ENCODE assay signal across 8 mouse cellular contexts in the genomic region with DNA sequence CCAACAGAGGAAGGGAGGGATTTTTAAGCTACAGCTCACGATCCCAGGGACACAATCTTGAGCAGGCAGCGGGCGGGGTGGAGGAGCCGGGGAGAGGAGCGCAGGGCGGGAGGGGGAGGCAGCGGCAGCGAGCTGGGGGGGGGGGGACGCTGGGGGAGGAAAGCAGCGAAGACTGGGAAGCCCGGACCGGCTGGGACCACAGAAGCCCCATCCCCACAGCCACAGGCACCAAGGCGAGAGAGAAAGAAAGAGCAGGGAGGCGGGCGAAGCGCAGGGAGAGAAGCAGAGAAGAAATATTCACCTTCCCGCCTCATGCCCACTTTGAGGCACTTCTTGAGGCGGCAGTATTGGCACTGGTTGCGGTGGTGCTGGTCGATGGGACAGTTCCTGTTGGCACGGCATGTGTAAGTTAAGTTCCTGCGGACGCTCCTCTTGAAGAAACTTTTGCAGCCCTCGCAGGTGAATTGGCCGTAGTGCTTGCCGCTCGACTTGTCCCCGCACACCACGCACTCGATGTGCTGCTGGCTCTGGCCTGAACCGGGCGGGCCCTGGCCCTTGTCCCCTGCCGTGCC. TPM values are rescaled to one million over a fixed set of nuclear protein-coding genes. Genes with fewer than 3 reads are reported as not detected.
DNase-seq lines count a peak whose midpoint lies in the region; ATAC-seq and TF ChIP-seq lines count a peak whose summit lies in the region.

No protein-coding gene starts in this region.

- H3K36me3 ChIP-seq in lung, embryonic 15.5 days: no peaks in the 10 kb centered on the region
- H3K36me3 ChIP-seq in forebrain, embryonic 13.5 days (ENCODE audit: poor library complexity, severe bottlenecking): peaks cover 19% of the 10 kb centered on the region
- H3K36me3 ChIP-seq in midbrain, embryonic 16.5 days (ENCODE audit: control insufficient read depth, insufficient read depth, low read length): no peaks in the 10 kb centered on the region

- H3K4me2 ChIP-seq in lung, embryonic 15.5 days: peak overlapping the region; percentile 88
- H3K4me2 ChIP-seq in forebrain, embryonic 13.5 days: peak overlapping the region; percentile 78
- H3K4me2 ChIP-seq in midbrain, embryonic 16.5 days (ENCODE audit: low read length): peak overlapping the region; percentile 86

- no peak for TF ChIP-seq CTCF in bone marrow macrophage, adult 2 months (IDR thresholded peaks at IDR 0.05; ENCODE audit: low read depth, low read length)

- under 1% methylated on average over 28 of the region's 33 CpGs for WGBS in lung, embryonic 15.5 days
- WGBS in forebrain, embryonic 13.5 days: under 1% methylated on average over 30 of the region's 33 CpGs
- WGBS in midbrain, embryonic 16.5 days: 0% methylated on average over 26 of the region's 33 CpGs

- no peak for DNase-seq in lung, postnatal 14 days
- DNase-seq in kidney, postnatal 10 days: peak; percentile 50

- no peak for TF ChIP-seq POLR2A in bone marrow macrophage, adult 2 months (IDR thresholded peaks at IDR 0.05; ENCODE audit: borderline replicate concordance, low read depth, low read length)

- H3K27me3 ChIP-seq in lung, embryonic 15.5 days: peaks cover 47% of the 10 kb centered on the region
- H3K27me3 ChIP-seq in forebrain, embryonic 13.5 days: peaks cover 14% of the 10 kb centered on the region; the same call in 1 of the 2 replicates
- no peaks in the 10 kb centered on the region for H3K27me3 ChIP-seq in midbrain, embryonic 16.5 days (ENCODE audit: control insufficient read depth, insufficient read depth, low read depth, low read length)

- peak overlapping the region; percentile 76 for H3K9ac ChIP-seq in lung, embryonic 15.5 days
- peak overlapping the region; percentile 100 for H3K9ac ChIP-seq in forebrain, embryonic 13.5 days
- H3K9ac ChIP-seq in midbrain, embryonic 16.5 days (ENCODE audit: low read depth, low read length): peak overlapping the region; percentile 99

- peak overlapping the region; percentile 88 for H3K27ac ChIP-seq in lung, embryonic 15.5 days
- no peak overlapping the region for H3K27ac ChIP-seq in bone marrow macrophage, adult 2 months (ENCODE audit: insufficient read depth, low read depth, low read length)
- H3K27ac ChIP-seq in forebrain, embryonic 13.5 days: peak overlapping the region; percentile 100
- peak overlapping the region; percentile 100 for H3K27ac ChIP-seq in midbrain, embryonic 16.5 days (ENCODE audit: low read length)

- peak; percentile 19; the same call in 1 of the 2 replicates for ATAC-seq in lung, embryonic 15.5 days (ENCODE audit: borderline replicate concordance, extremely low read depth, low FRiP score, low TSS enrichment)
- no peak for ATAC-seq in forebrain, embryonic 13.5 days
- ATAC-seq in midbrain, embryonic 16.5 days: no peak
- ATAC-seq in granulocyte monocyte progenitor cell, adult 5-6 weeks (replicated peaks; ENCODE audit: poor library complexity, severe bottlenecking): no peak
- ATAC-seq in megakaryocyte-erythroid progenitor cell, adult 5-6 weeks (replicated peaks; ENCODE audit: low FRiP score, low TSS enrichment, poor library complexity, severe bottlenecking): no peak

- peaks cover 22% of the 10 kb centered on the region for H3K4me1 ChIP-seq in lung, embryonic 15.5 days
- peaks cover 3% of the 10 kb centered on the region; the same call in 1 of the 2 replicates for H3K4me1 ChIP-seq in bone marrow macrophage, adult 2 months (ENCODE audit: control insufficient read depth, insufficient read depth, low read length)
- peaks cover 5% of the 10 kb centered on the region; the same call in 1 of the 2 replicates for H3K4me1 ChIP-seq in forebrain, embryonic 13.5 days
- H3K4me1 ChIP-seq in midbrain, embryonic 16.5 days (ENCODE audit: control insufficient read depth, insufficient read depth, low read length): peaks cover 3% of the 10 kb centered on the region

- no peaks in the 10 kb centered on the region for H3K9me3 ChIP-seq in lung, embryonic 15.5 days
- no peaks in the 10 kb centered on the region for H3K9me3 ChIP-seq in forebrain, embryonic 13.5 days (replicated peaks)
- no peaks in the 10 kb centered on the region for H3K9me3 ChIP-seq in midbrain, embryonic 16.5 days (replicated peaks; ENCODE audit: control insufficient read depth, low read length, poor library complexity, severe bottlenecking)

- peak overlapping the region; percentile 70 for H3K4me3 ChIP-seq in lung, embryonic 15.5 days
- H3K4me3 ChIP-seq in bone marrow macrophage, adult 2 months (ENCODE audit: insufficient read depth, low read length): peak overlapping the region; percentile 51
- H3K4me3 ChIP-seq in forebrain, embryonic 13.5 days: peak overlapping the region; percentile 95
- H3K4me3 ChIP-seq in midbrain, embryonic 16.5 days (ENCODE audit: low read depth, low read length): peak overlapping the region; percentile 90

RNA-seq across cellular contexts. Expression of gene Nr2f1, which starts 1.7 kb away (rescaled TPM):
- 4.9 and 5.7 TPM in 2 replicates for polyA plus RNA-seq in lung, embryonic 15.5 days (2015; fragmentation: Nextera tagmentation; extraction: Ambion mirVana)
- not detected in 2 replicates for polyA plus RNA-seq in bone marrow macrophage, adult 2 months (2012; ENCODE audit: insufficient read depth, insufficient read length, missing spikeins)
- polyA plus RNA-seq in forebrain, embryonic 13.5 days (2015; fragmentation: Nextera tagmentation; extraction: Ambion mirVana): 94.7 and 112 TPM in 2 replicates
- polyA plus RNA-seq in midbrain, embryonic 16.5 days (2015; fragmentation: Nextera tagmentation; extraction: Ambion mirVana): 46.0 and 64.0 TPM in 2 replicates
- not detected in 2 replicates for total RNA-seq in granulocyte monocyte progenitor cell, adult 5-6 weeks (2014; fragmentation: Nextera tagmentation)
- not detected in 2 replicates for total RNA-seq in granulocyte monocyte progenitor cell, adult 5-6 weeks (2017)
- total RNA-seq in megakaryocyte-erythroid progenitor cell, adult 5-6 weeks (2014; fragmentation: Nextera tagmentation): not detected in 2 replicates
- total RNA-seq in megakaryocyte-erythroid progenitor cell, adult 5-6 weeks (2017): not detected in 2 replicates
